Mouse (Mus musculus): ENCODE results near the gene Vgll3. TPM values are rescaled to one million over a fixed set of nuclear protein-coding genes. Genes with fewer than 3 reads are reported as not detected.

Vgll3 gene
- polyA plus RNA-seq (2012; rRNA removed; ENCODE audit: low replicate concordance), result 11.0 and 22.2 TPM in 2 replicates

DNA sequence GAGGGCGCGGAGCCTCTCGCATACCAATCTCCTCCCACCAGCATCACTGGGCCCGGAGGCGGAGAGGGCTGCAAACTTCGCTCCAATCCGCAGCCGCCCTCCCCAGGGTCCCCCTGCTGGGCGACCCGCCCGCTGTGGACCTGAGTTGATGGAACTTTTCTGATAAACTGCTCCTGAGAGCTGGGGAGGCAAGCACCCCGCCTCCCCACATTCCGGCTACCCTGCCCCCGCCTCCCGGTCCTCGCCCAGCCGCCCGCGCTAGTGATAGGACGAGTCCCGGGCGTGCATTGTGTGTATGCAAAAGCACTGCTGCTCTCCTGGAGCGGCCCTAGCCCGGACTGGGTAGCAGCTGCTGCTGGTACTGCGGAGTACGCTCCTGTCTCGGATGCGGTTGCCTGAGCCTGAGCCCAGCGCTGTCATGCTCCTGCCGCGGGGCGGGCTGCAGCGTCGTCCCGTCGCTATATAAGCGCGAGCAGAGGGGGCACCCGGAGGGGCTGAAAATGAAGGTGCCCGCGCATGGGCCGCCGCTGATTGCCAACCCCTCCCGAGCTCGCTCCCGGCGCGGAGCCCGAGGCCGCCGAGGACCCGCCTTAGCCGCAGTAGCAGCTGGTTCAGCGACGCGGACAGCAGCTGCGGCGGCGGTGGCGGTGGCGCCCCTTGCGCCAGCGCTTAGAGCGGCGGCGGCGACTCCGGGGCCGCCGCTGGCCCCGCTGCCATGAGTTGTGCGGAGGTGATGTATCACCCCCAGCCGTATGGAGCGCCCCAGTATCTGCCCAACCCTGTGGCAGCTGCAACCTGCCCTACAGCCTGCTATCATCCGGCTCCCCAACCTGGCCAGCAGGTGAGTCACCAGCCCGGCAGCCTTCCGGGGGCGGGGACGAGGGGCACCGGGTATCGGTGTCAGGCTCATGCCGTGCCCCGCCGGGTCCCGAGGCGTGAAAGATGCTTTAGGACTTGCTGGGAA lies at the start of gene Vgll3:
Gene Vgll3 (plus strand): TSS at position 340 of the 964 bp plus-strand sequence.

